ENCODE assay signal across 8 mouse cellular contexts in genomic region chr1:119047462-119048371, GRCm38 (mm10). TPM values are rescaled to one million over a fixed set of nuclear protein-coding genes. Genes with fewer than 3 reads are reported as not detected.
DNase-seq lines count a peak whose midpoint lies in the region; TF ChIP-seq lines count a peak whose summit lies in the region.
"Had no signal": no experiment of that assay in that cellular context is flagged by ENCODE, and none has a peak within 500 bp of the region (broad histone marks: within the 10 kb centered on the region; RNA-seq: fewer than 3 reads in every experiment).

No protein-coding gene starts in this region.

- peak; percentile 47 for DNase-seq in ES-CJ7 (ENCODE audit: low read depth, low spot score)
- DNase-seq in forebrain, embryonic 10.5 days (ENCODE audit: extremely low spot score, low spot score): peak; percentile 69
- DNase-seq in heart, postnatal 4 days: peak; percentile 38
- peak; percentile 33 to 55 for DNase-seq in left cerebral cortex, adult 2 months (ENCODE audit: extremely low spot score in 1 of 2, low spot score in 2 of 2)
- DNase-seq in midbrain, embryonic 10.5 days (ENCODE audit: low spot score): peak; percentile 75
- peak; percentile 22 to 32 for DNase-seq in urinary bladder, postnatal 36 days (ENCODE audit: low spot score in 2 of 2)

- H3K79me2 ChIP-seq in C2C12 (ENCODE audit: control insufficient read depth, insufficient read depth): no peaks in the 10 kb centered on the region

- no peaks in the 10 kb centered on the region for H3K9me3 ChIP-seq in forebrain, embryonic 10.5 days
- H3K9me3 ChIP-seq in midbrain, embryonic 10.5 days (replicated peaks): no peaks in the 10 kb centered on the region

- H3K4me1 ChIP-seq in forebrain, embryonic 10.5 days: peaks cover 73% of the 10 kb centered on the region
- H3K4me1 ChIP-seq in midbrain, embryonic 10.5 days: peaks cover 73% of the 10 kb centered on the region

- WGBS in forebrain, embryonic 10.5 days: 3% methylated on average over 56 of the region's 61 CpGs
- WGBS in midbrain, embryonic 10.5 days: 3% methylated on average over 58 of the region's 61 CpGs

- no peaks in the 10 kb centered on the region for H3K79me3 ChIP-seq in C2C12 (ENCODE audit: low read depth)

- H3K27ac ChIP-seq in forebrain, embryonic 10.5 days: peak overlapping the region; percentile 98
- H3K27ac ChIP-seq in left cerebral cortex, adult 2 months: peak overlapping the region; percentile 73
- peak overlapping the region; percentile 95 for H3K27ac ChIP-seq in midbrain, embryonic 10.5 days (replicated peaks)

- H3K27me3 ChIP-seq in C2C12 (ENCODE audit: control insufficient read depth, insufficient read depth, insufficient read length): no peaks in the 10 kb centered on the region
- peaks cover 36% of the 10 kb centered on the region for H3K27me3 ChIP-seq in forebrain, embryonic 10.5 days (ENCODE audit: poor library complexity, severe bottlenecking)
- peaks cover 61% of the 10 kb centered on the region for H3K27me3 ChIP-seq in midbrain, embryonic 10.5 days (ENCODE audit: low read depth, poor library complexity, severe bottlenecking)

- TF ChIP-seq CTCF in C2C12 (IDR thresholded peaks at IDR 0.05; ENCODE audit: control insufficient read depth, insufficient read depth, insufficient read length): no peak
- TF ChIP-seq CTCF in left cerebral cortex, adult 2 months (IDR thresholded peaks at IDR 0.05): no peak

- H3ac ChIP-seq in C2C12 (ENCODE audit: control insufficient read depth, insufficient read length, low read depth): peak overlapping the region; percentile 67

- intact Hi-C loops in left cerebral cortex, adult 2 months (cut with DNase I): no loop called here

- H3K36me3 ChIP-seq in C2C12 (ENCODE audit: control insufficient read depth, insufficient read depth): no peaks in the 10 kb centered on the region
- peaks cover 16% of the 10 kb centered on the region for H3K36me3 ChIP-seq in forebrain, embryonic 10.5 days (replicated peaks)
- H3K36me3 ChIP-seq in midbrain, embryonic 10.5 days: no peaks in the 10 kb centered on the region

- H3K4me3 ChIP-seq in C2C12 (ENCODE audit: insufficient read depth, poor library complexity, severe bottlenecking): no peak overlapping the region
- peak overlapping the region; percentile 71 for H3K4me3 ChIP-seq in forebrain, embryonic 10.5 days
- peak overlapping the region; percentile 38; the same call in 1 of the 2 replicates for H3K4me3 ChIP-seq in left cerebral cortex, adult 2 months
- peak overlapping the region; percentile 75 for H3K4me3 ChIP-seq in midbrain, embryonic 10.5 days

TF ChIP-seq in C2C12, 6 proteins besides CTCF, POLR2A, EP300 and RAD21:
- no peak for TF ChIP-seq MYOG (IDR thresholded peaks at IDR 0.05; ENCODE audit: control insufficient read depth, extremely low read depth, insufficient read length)
- no peak for TF ChIP-seq CEBPB (IDR thresholded peaks at IDR 0.05; ENCODE audit: low read depth)
- TF ChIP-seq MAX (IDR thresholded peaks at IDR 0.05): no peak
- no peak for TF ChIP-seq FOSL1 (IDR thresholded peaks at IDR 0.05; ENCODE audit: insufficient read depth, low read length, poor library complexity, severe bottlenecking)
- TF ChIP-seq USF1 (IDR thresholded peaks at IDR 0.05; ENCODE audit: low read depth): no peak
- no peak for TF ChIP-seq MYOD1 (IDR thresholded peaks at IDR 0.05; ENCODE audit: control insufficient read depth, insufficient read length, low read depth)

RNA-seq across cellular contexts. Expression of gene Gli2, which starts 5.7 kb away (rescaled TPM):
- polyA plus RNA-seq in C2C12 (2012; fragmentation: generic; extraction: Trizol): 0.74 TPM
- polyA plus RNA-seq in forebrain, embryonic 10.5 days (2016; fragmentation: Nextera tagmentation; extraction: Ambion mirVana): 12.9 and 13.0 TPM in 2 replicates
- total RNA-seq in heart, postnatal 4 days (2021): 1 to 10 TPM; 4.6 to 5.2 TPM
- 1 to 10 TPM; 3.4 TPM for total RNA-seq in left cerebral cortex, adult 2 months (2021)
- polyA plus RNA-seq in midbrain, embryonic 10.5 days (2016; fragmentation: Nextera tagmentation; extraction: Ambion mirVana): 8.9 and 9.9 TPM in 2 replicates
- total RNA-seq: common myeloid progenitor, adult 5-6 weeks had no signal
